Mouse (Mus musculus) kidney, postnatal 0 days (tissue): ENCODE results near the gene Igf2bp1. TPM values are rescaled to one million over a fixed set of nuclear protein-coding genes. Genes with fewer than 3 reads are reported as not detected.
A peak's percentile ranks its signal among the peaks of the same experiment; 100 is the strongest.
"Not testable (repeated sequence)": the region's sequence is repeated elsewhere in the genome, so short reads cannot be mapped to it uniquely, and the experiment has no call there.

Experiments used
- ATAC-seq: fragments of 200-750 bp; cut with Nextera tagmentation; replicated peaks from 2 replicates; pipeline ENCODE4 v1.8.0; 2017; ENCODE audit warnings: low read depth, moderate number of reproducible peaks, moderate TSS enrichment, moderate library complexity; ENCODE audit not compliant: low FRiP score
- DNase-seq: peaks from one replicate; pipeline ENCODE4 v3.0.0-alpha.2; 2016; ENCODE audit warnings: low spot score
- H3K27ac ChIP-seq: fragments of 300-500 bp; sonication (generic); 2 replicates; pipeline ENCODE4 v1.5.1; 2014; ENCODE audit warnings: mild to moderate bottlenecking
- H3K27me3 ChIP-seq: fragments of 300-500 bp; sonication (generic); 2 replicates; pipeline ENCODE4 v1.6.1; 2014; ENCODE audit warnings: low read length, mixed read lengths; ENCODE audit not compliant: insufficient read depth
- H3K36me3 ChIP-seq: fragments of 300-500 bp; sonication (generic); 2 replicates; pipeline ENCODE4 v1.6.1; 2014; ENCODE audit warnings: low read length, mixed read lengths; ENCODE audit not compliant: insufficient read depth
- H3K4me1 ChIP-seq: fragments of 300-500 bp; sonication (generic); replicated peaks from 2 replicates; pipeline ENCODE4 v1.6.1; 2014; ENCODE audit warnings: antibody characterized with exemption, low read length, mixed read lengths; ENCODE audit not compliant: insufficient read depth
- H3K4me2 ChIP-seq: fragments of 300-500 bp; sonication (generic); 2 replicates; pipeline ENCODE4 v1.6.1; 2014; ENCODE audit warnings: mild to moderate bottlenecking, low read length, moderate library complexity, mixed read lengths
- H3K4me3 ChIP-seq: fragments of 300-500 bp; sonication (generic); replicated peaks from 2 replicates; pipeline ENCODE4 v1.5.1; 2014; ENCODE audit warnings: low read depth, low read length
- H3K9ac ChIP-seq: fragments of 300-500 bp; sonication (generic); 2 replicates; pipeline ENCODE4 v1.6.1; 2014; ENCODE audit warnings: low read depth, low read length
- H3K9me3 ChIP-seq: fragments of 300-500 bp; sonication (generic); replicated peaks from 2 replicates; pipeline ENCODE4 v1.6.1; 2016; ENCODE audit warnings: low read length, inconsistent platforms, mixed read lengths
- CTCF ChIP-seq: IDR thresholded peaks from 2 replicates; pipeline ENCODE4 v1.5.1; 2016; ENCODE audit warnings: antibody characterized with exemption, low read depth, mild to moderate bottlenecking, moderate library complexity
- WGBS: fragments of 180-500 bp; shearing (Covaris S2); extraction: QIAGEN DNeasy Blood & Tissue Kit; methylation state at CpG from one replicate; pipeline ENCODE4 v1.1.7; 2014; 5-methylcytosine and 5-hydroxymethylcytosine counted together
- polyA plus RNA-seq: library from polyadenylated mRNA; unstranded; fragments of >200 nt; fragmentation: Nextera tagmentation; extraction: Ambion mirVana; gene quantifications from 2 replicates; pipeline ENCODE4 v1.2.1, GENCODE M21; 2015

Igf2bp1 gene
- polyA plus RNA-seq, 1 experiment from 2014 or later = 14.9 TPM

DNA sequence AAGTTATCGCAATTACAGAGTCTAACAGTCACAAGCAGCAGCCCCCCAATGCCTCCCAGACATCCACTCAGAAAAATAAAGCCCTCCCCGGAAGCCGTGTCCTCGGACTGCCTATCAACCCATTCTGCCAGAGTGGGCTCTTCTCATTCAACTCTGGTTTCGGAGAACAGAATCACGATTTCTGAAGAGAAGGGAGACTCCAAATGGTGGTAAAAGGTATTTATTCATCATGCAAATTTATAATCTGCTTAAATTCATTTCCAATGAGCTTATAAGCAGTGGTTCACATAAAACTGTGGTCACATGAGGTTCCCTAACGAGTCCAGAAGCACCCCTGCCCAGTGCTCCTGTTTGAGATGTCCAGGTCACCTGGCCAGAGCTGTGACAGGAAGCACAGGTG, 48.3 kb downstream of the Igf2bp1 start:
- no peaks in the 10 kb centered on the region for H3K9me3 ChIP-seq
- no peak overlapping the region for H3K4me3 ChIP-seq
- H3K36me3 ChIP-seq = 0 out of 2 replicates have a peak, but pooled peaks cover 6% of the 10 kb centered on the region
- TF ChIP-seq CTCF = no peak; the same call in 1 of the 2 replicates
- ATAC-seq = no peak
- H3K9ac ChIP-seq = no peak overlapping the region
- H3K4me2 ChIP-seq = no peak overlapping the region
- WGBS = 76% methylated on average over 7 of the region's 7 CpGs
- H3K27me3 ChIP-seq = no peaks in the 10 kb centered on the region
- H3K27ac ChIP-seq = no peak overlapping the region
- DNase-seq = peak; percentile 21
- no peaks in the 10 kb centered on the region for H3K4me1 ChIP-seq

DNA sequence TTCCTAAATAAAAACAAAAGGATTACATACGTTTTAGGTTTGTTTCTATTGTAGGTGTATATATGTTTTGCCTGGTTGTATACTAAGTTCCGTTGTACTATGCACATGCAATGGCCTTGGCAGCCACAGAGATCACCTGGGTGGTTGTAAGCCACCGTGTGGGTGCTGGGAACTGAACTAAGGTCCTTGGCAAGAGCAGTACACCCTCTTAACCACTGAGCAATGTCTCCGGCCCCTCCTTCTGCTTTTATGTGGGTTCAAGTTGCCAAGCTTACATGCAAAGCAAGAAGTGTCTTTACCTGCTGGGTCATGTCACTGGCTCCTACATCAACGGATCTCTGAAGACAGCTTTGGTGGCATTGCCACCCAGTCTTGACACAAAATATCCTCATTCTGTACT, 52.4 kb downstream of the Igf2bp1 start:
- TF ChIP-seq CTCF = no peak
- DNase-seq = no peak
- Histone ChIP-seq H3K27ac (no peak overlapping the region), H3K4me2 (no peak overlapping the region), H3K36me3 (no peaks in the 10 kb centered on the region), H3K27me3 (no peaks in the 10 kb centered on the region), H3K4me1 (no peaks in the 10 kb centered on the region), H3K9me3 (no peaks in the 10 kb centered on the region), H3K4me3 (no peak overlapping the region), H3K9ac (no peak overlapping the region)
- ATAC-seq = no peak
- 87% methylated on average over 5 of the region's 5 CpGs for WGBS

DNA sequence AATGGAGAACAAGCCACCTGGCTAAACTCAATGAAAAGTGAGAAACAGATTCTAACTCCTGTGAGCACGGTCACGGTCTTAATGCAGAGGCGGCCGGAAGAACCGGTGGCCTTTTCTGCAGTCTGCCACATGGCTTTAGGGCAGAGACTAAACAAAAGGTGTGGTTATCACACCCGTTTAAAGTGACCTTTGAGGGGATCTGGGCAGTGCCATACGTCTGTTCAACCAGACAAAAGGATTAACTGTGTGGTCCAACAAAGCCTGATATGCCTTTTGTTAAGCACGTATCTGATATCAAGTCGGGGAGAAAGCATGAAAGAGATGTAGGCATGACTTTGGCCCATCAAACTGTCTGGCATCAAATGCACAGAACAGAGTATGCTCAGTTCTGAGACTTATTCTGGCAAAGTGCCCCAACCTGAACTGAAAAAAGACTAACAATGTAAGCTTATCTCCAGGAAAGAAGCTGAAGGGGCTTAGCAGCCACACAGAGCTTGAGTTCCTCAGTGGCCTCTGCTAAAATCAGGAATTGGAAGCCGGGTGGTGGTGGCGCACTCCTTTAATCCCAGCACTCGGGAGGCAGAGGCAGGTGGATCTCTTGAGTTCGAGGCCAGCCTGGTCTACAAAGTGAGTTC, 59.8 kb downstream of the Igf2bp1 start:
- H3K36me3 ChIP-seq = no peaks in the 10 kb centered on the region
- TF ChIP-seq CTCF = no peak
- H3K4me1 ChIP-seq = no peaks in the 10 kb centered on the region
- DNase-seq = no peak
- H3K27ac ChIP-seq = no peak overlapping the region
- H3K4me3 ChIP-seq = no peak overlapping the region
- no peak for ATAC-seq
- H3K27me3 ChIP-seq = no peaks in the 10 kb centered on the region
- H3K9ac ChIP-seq = no peak overlapping the region
- no peaks in the 10 kb centered on the region for H3K9me3 ChIP-seq
- H3K4me2 ChIP-seq = no peak overlapping the region
- 72% methylated on average over 13 of the region's 13 CpGs for WGBS

DNA sequence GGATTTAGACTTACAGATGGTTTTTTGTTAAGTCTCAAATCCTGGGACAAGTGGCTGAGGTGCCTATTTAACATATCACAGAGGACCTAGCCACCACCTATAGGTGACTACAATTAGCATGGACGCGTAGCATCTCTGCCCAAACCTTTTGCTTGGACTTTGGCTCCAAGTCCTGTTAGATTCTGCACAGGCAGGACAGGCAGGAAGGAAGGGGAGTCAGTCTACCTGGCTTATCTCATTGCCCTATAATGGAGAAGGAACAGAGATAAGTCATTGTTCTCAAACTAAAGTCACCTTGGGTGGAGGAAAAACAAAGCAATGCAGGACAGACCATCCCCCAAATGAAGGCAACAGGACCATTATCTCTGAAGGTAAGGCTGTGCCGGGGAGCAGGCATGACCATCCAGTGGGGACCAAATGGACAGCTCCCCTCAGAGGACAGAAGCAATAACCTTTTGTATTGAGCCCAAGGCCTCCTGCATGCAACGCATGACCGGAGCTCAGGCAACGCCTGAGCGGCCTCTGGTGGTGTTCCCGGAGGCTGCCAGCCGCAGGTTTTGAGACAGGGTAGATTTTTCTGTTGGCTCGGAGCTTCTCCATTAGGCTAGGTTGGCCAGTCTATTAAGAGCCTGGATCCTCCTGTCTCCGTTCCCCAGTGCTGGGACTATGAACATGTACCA, 65.8 kb downstream of the Igf2bp1 start:
- H3K36me3 ChIP-seq = no peaks in the 10 kb centered on the region
- peak; percentile 59 for DNase-seq
- TF ChIP-seq CTCF = peak; percentile 71
- no peak for ATAC-seq
- H3K4me1 ChIP-seq = no peaks in the 10 kb centered on the region
- no peak overlapping the region for H3K4me3 ChIP-seq
- H3K9me3 ChIP-seq = no peaks in the 10 kb centered on the region
- H3K27ac ChIP-seq = no peak overlapping the region
- H3K27me3 ChIP-seq = no peaks in the 10 kb centered on the region
- no peak overlapping the region for H3K4me2 ChIP-seq
- no peak overlapping the region for H3K9ac ChIP-seq
- WGBS = 27% methylated on average over 11 of the region's 11 CpGs

DNA sequence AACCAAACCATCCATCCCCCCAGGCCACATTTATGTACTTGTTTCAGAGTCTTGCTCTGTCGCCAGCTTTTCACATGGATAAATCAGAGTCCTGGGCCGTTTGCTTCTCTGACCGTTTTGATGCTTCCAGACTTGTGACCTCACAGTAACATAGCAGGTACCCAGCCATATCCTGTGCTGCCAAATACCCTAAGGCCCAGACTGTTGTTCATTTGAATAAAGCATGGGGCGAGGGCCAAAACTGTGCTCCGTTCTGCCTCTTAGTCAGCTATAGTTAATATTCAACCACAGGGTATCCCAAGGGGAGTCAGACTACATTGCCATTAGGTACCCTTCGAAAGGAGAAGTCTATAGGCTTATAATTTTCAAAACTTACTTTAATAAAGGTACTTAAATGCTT, 69.3 kb downstream of the Igf2bp1 start:
- ATAC-seq (no peak), DNase-seq (peak; percentile 24)
- H3K4me2 ChIP-seq = no peak overlapping the region
- H3K9me3 ChIP-seq = no peaks in the 10 kb centered on the region
- H3K27me3 ChIP-seq = no peaks in the 10 kb centered on the region
- no peak overlapping the region for H3K27ac ChIP-seq
- no peaks in the 10 kb centered on the region for H3K4me1 ChIP-seq
- H3K9ac ChIP-seq = no peak overlapping the region
- 57% methylated on average over 6 of the region's 6 CpGs for WGBS
- TF ChIP-seq CTCF = no peak
- H3K4me3 ChIP-seq = no peak overlapping the region
- no peaks in the 10 kb centered on the region for H3K36me3 ChIP-seq

DNA sequence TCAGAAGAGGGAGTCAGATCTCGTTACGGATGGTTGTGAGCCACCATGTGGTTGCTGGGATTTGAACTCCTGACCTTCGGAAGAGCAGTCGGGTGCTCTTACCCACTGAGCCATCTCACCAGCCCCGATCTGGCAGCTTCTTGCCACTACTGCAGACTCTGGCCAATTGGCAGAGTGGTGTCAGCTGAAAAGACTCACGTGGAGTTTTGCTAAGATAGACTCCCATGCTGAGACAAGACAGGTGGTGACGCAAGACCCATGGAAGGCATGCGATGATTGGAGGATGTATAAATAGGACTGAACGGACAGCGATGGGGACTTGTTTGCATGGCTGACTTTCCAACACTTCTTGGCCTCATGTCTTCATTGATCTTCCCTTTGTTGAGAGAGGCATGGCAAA, 73.6 kb downstream of the Igf2bp1 start:
- H3K9me3 ChIP-seq, H3K4me1 ChIP-seq, ATAC-seq, H3K27me3 ChIP-seq, H3K27ac ChIP-seq, H3K4me2 ChIP-seq, H3K36me3 ChIP-seq, H3K9ac ChIP-seq, DNase-seq, H3K4me3 ChIP-seq: not testable (repeated sequence)
- 85% methylated on average over 8 of the region's 10 CpGs for WGBS
